Mouse (Mus musculus) intestine, postnatal 0 days (tissue): Measurements from ENCODE around the gene Dus4l. TPM values are rescaled to one million over a fixed set of nuclear protein-coding genes. Genes with fewer than 3 reads are reported as not detected.

Experiments used
- ATAC-seq: fragments of 200-750 bp; cut with Nextera tagmentation; 2 replicates; pipeline ENCODE4 v1.8.0; 2017; ENCODE audit warnings: mild to moderate bottlenecking, moderate TSS enrichment, moderate library complexity
- H3K27ac ChIP-seq: fragments of 300-500 bp; sonication (generic); 2 replicates; pipeline ENCODE4 v1.5.1; 2014; ENCODE audit warnings: mild to moderate bottlenecking, low read depth, low read length, moderate library complexity
- H3K27me3 ChIP-seq: fragments of 300-500 bp; sonication (generic); replicated peaks from 2 replicates; pipeline ENCODE4 v1.6.1; 2014; ENCODE audit warnings: low read length, mixed read lengths; ENCODE audit not compliant: control insufficient read depth, insufficient read depth
- H3K36me3 ChIP-seq: fragments of 300-500 bp; sonication (generic); 2 replicates; pipeline ENCODE4 v1.6.1; 2014; ENCODE audit warnings: mild to moderate bottlenecking, moderate library complexity; ENCODE audit not compliant: control insufficient read depth, insufficient read depth
- H3K4me1 ChIP-seq: fragments of 300-500 bp; sonication (generic); replicated peaks from 2 replicates; pipeline ENCODE4 v1.6.1; 2014; ENCODE audit warnings: antibody characterized with exemption, low read length, mixed read lengths; ENCODE audit not compliant: control insufficient read depth, insufficient read depth
- H3K4me2 ChIP-seq: fragments of 300-500 bp; sonication (generic); replicated peaks from 2 replicates; pipeline ENCODE4 v1.6.1; 2014; ENCODE audit warnings: low read depth, mild to moderate bottlenecking, moderate library complexity
- H3K4me3 ChIP-seq: fragments of 300-500 bp; sonication (generic); 2 replicates; pipeline ENCODE4 v1.5.1; 2014; ENCODE audit warnings: low read depth, low read length
- H3K9ac ChIP-seq: fragments of 300-500 bp; sonication (generic); 2 replicates; pipeline ENCODE4 v1.6.1; 2014; ENCODE audit warnings: mild to moderate bottlenecking, low read depth, low read length
- H3K9me3 ChIP-seq: fragments of 300-500 bp; sonication (generic); 2 replicates; pipeline ENCODE4 v1.6.1; 2016; ENCODE audit warnings: mixed run types; ENCODE audit not compliant: control insufficient read depth
- CTCF ChIP-seq: sonication (generic); IDR thresholded peaks from 2 replicates; pipeline ENCODE4 v1.5.1; 2016; ENCODE audit warnings: low read depth, mild to moderate bottlenecking, control low read depth, antibody characterized with exemption, moderate library complexity
- WGBS: fragments of 180-500 bp; shearing (Covaris S2); extraction: QIAGEN DNeasy Blood & Tissue Kit; methylation state at CpG from one replicate; pipeline ENCODE4 v1.1.7; 2014; 5-methylcytosine and 5-hydroxymethylcytosine counted together
- polyA plus RNA-seq: library from polyadenylated mRNA; unstranded; fragments of >200 nt; fragmentation: Nextera tagmentation; extraction: Ambion mirVana; gene quantifications from 2 replicates; pipeline ENCODE4 v1.2.1, GENCODE M21; 2015

Dus4l gene
- polyA plus RNA-seq, 1 experiment from 2014 or later, result 4.4 TPM

DNA sequence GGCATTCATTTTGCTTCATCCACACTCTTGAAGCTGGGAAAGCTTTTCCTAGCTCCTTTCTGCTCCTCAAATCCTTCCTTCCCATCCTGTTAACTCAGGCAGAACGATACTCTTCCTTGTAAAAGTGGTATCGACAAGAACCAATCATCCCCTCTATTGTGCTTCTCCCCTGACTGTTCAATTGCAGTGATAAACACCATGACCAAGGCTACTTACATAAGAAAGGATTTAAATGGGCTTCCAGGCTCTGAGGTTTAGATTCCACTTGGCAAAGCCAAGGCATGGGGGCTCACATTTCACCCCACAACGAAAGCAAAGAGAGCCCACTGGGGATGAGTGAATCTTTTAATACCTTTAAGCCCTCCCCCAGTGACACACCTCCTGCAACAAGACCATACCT is 46.5 kb downstream of the Dus4l start:
- Histone ChIP-seq H3K36me3 (no peaks in the 10 kb centered on the region), H3K4me1 (no peaks in the 10 kb centered on the region), H3K9ac (no peak overlapping the region), H3K9me3 (no peaks in the 10 kb centered on the region), H3K27ac (no peak overlapping the region), H3K4me2 (no peak overlapping the region), H3K4me3 (no peak overlapping the region), H3K27me3 (no peaks in the 10 kb centered on the region)
- no peak for TF ChIP-seq CTCF
- no peak for ATAC-seq
- 61% methylated on average over 3 of the region's 3 CpGs for WGBS

DNA sequence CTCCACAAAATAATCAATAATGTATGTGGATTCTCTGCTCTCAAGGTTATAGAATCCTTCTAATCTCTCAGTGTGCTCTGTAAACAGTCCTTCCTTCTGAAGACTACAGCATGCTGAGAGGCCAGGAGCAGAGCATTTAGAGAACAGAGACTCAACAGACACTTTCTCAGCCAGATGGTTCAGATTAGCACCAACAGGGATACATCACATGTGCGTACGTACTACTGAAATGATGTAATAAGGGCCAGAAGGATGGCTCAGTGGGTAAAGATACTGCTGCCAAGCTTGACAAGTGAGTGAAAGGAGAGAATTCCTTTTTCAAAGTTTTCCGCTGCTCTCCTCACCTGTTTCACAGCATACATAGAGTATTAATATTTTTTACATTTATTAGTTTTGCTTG is 49.7 kb downstream of the Dus4l start:
- Histone ChIP-seq H3K9me3 (no peaks in the 10 kb centered on the region), H3K4me1 (no peaks in the 10 kb centered on the region), H3K36me3 (no peaks in the 10 kb centered on the region), H3K4me3 (no peak overlapping the region), H3K27ac (no peak overlapping the region), H3K9ac (no peak overlapping the region), H3K27me3 (no peaks in the 10 kb centered on the region), H3K4me2 (no peak overlapping the region)
- TF ChIP-seq CTCF, result no peak
- 88% methylated on average over 3 of the region's 3 CpGs for WGBS
- no peak for ATAC-seq

DNA sequence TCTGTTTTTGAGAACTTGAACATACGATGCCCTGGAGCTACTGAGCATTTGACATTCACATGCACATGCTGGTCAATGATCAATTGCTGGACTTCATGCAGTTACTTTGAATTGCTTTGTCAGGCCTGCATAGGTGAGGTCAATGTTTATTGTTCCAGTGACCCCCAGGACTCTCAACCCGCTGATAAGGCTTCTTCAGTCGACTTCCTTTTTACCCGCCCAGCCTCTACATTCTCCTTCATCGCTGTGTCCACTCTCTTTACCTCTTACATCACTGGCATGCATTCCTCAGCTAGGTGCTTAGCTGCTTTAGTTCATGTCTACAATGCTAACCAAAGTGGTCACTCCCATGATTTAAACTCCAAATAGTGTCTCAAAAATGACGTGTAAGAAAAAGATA is 51.0 kb downstream of the Dus4l start:
- 40% methylated on average over 6 of the region's 6 CpGs for WGBS

DNA sequence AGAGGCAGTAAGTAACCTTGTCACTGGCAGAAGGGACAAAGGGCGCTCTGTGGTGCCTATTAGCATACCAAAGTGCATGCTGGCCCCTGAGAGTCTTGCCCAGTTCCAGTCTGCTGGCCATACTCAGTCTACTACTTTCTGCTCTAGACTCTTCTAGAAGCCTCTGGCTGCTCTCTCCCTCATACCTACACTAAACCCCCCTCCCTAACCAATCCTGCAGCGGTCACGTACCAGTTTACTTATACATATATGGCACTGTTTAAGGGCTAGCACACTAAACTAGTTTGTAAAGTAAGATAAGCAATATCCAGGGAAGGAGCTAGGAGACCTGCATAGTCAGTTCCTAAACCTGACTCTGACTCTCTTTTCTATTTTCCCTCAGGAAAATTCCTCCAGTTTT is 60.3 kb downstream of the Dus4l start:
- no peaks in the 10 kb centered on the region for H3K4me1 ChIP-seq
- H3K9ac ChIP-seq, result no peak overlapping the region
- no peak for TF ChIP-seq CTCF
- H3K27ac ChIP-seq, result no peak overlapping the region
- H3K27me3 ChIP-seq, result no peaks in the 10 kb centered on the region
- no peaks in the 10 kb centered on the region for H3K9me3 ChIP-seq
- H3K4me3 ChIP-seq, result no peak overlapping the region
- no peak for ATAC-seq
- 88% methylated on average over 3 of the region's 3 CpGs for WGBS
- 0 out of 2 replicates have a peak, but pooled peaks cover 4% of the 10 kb centered on the region for H3K36me3 ChIP-seq
- no peak overlapping the region for H3K4me2 ChIP-seq

More for the DNA sequence above, 51.0 kb downstream of the Dus4l start:
- TF ChIP-seq CTCF, result no peak
- no peak overlapping the region for H3K9ac ChIP-seq
- no peak overlapping the region for H3K4me3 ChIP-seq
- H3K27me3 ChIP-seq, result no peaks in the 10 kb centered on the region
- H3K4me1 ChIP-seq, result no peaks in the 10 kb centered on the region
- H3K36me3 ChIP-seq, result 0 out of 2 replicates have a peak, but pooled peaks cover 4% of the 10 kb centered on the region
- H3K9me3 ChIP-seq, result no peaks in the 10 kb centered on the region
- no peak overlapping the region for H3K4me2 ChIP-seq
- H3K27ac ChIP-seq, result no peak overlapping the region
- ATAC-seq, result 0 out of 2 replicates have a peak, but pooled peaks have one; percentile 49

DNA sequence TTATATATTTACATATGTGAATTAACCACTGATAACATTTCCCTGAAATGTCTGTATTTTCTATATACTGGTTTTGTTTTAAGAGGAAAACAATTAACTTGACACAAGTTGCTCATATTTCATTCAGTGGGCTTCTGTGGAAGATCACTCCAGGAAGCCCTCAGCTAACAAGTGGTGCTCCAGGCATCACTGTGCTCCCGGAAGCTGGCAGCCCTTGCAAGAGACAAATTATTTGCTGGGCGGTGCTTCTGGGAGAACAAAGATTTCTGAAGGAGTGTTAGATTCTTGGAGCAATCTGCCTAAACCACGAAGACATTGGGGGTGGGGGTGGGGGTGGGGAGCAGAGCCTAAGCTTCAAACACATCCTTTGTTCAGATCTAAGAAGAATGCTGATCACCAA is 62.6 kb downstream of the Dus4l start:
- 38% methylated on average over 3 of the region's 3 CpGs for WGBS
- no peak overlapping the region for H3K4me2 ChIP-seq
- H3K36me3 ChIP-seq, result no peaks in the 10 kb centered on the region
- peaks cover 6% of the 10 kb centered on the region for H3K9me3 ChIP-seq
- no peaks in the 10 kb centered on the region for H3K27me3 ChIP-seq
- no peak overlapping the region for H3K9ac ChIP-seq
- no peak overlapping the region for H3K27ac ChIP-seq
- no peak for ATAC-seq
- H3K4me1 ChIP-seq, result no peaks in the 10 kb centered on the region
- H3K4me3 ChIP-seq, result no peak overlapping the region
- no peak for TF ChIP-seq CTCF

Other genes starting within 250 kb of the Dus4l start
- 9.6 TPM in 2 replicates for gene Cbll1, start 155.2 kb downstream of the Dus4l start, polyA plus RNA-seq
- 0.16 and 0.27 TPM in 2 replicates for gene Slc26a4, start 94.9 kb downstream of the Dus4l start, polyA plus RNA-seq
- 29.6 and 30.0 TPM in 2 replicates for gene Bcap29, start 20.2 kb downstream of the Dus4l start, polyA plus RNA-seq
- gene Cog5, start within 50 bp of the Dus4l start, polyA plus RNA-seq, result 16.4 and 19.1 TPM in 2 replicates
- gene Gpr22, start 59.1 kb upstream of the Dus4l start, polyA plus RNA-seq, result 3.2 and 3.5 TPM in 2 replicates